Mouse (Mus musculus): ENCODE results near the gene Hjurp. TPM values are rescaled to one million over a fixed set of nuclear protein-coding genes. Genes with fewer than 3 reads are reported as not detected.

Hjurp gene
- polyA plus RNA-seq, 1 experiment from 2014 or later = 80.2 TPM

GRCm38 (mm10) chr1:88261706-88262105 is 15.7 kb downstream of the Hjurp start:
- 88% methylated on average over 7 of the region's 7 CpGs for WGBS
- Histone ChIP-seq H3K27me3 (ENCODE audit: control insufficient read depth, insufficient read depth, low read length) (no peaks in the 10 kb centered on the region), H3K4me3 (replicated peaks; ENCODE audit: low read depth, low read length) (no peak overlapping the region), H3K9me3 (ENCODE audit: control insufficient read depth, low read length) (peaks cover 12% of the 10 kb centered on the region), H3K9ac (replicated peaks; ENCODE audit: low read length) (no peak overlapping the region), H3K27ac (replicated peaks; ENCODE audit: low read depth, low read length) (no peak overlapping the region), H3K4me1 (ENCODE audit: control insufficient read depth, insufficient read depth, low read length) (no peaks in the 10 kb centered on the region), H3K36me3 (ENCODE audit: control insufficient read depth, insufficient read depth, low read length) (peaks cover 73% of the 10 kb centered on the region), H3K4me2 (ENCODE audit: low read length) (no peak overlapping the region)
- DNase-seq (no peak), ATAC-seq (ENCODE audit: low FRiP score, low TSS enrichment) (no peak)

GRCm38 (mm10) chr1:88260604-88261377 is 16.6 kb downstream of the Hjurp start:
- WGBS = 86% methylated on average over 10 of the region's 10 CpGs
- no peaks in the 10 kb centered on the region for H3K27me3 ChIP-seq (ENCODE audit: control insufficient read depth, insufficient read depth, low read length)
- ATAC-seq (ENCODE audit: low FRiP score, low TSS enrichment) = no peak

GRCm38 (mm10) chr1:88260114-88260513 is 17.3 kb downstream of the Hjurp start:
- DNase-seq (peak; percentile 48), ATAC-seq (ENCODE audit: low FRiP score, low TSS enrichment) (peak; percentile 4; the same call in 1 of the 2 replicates)
- Histone ChIP-seq H3K9me3 (ENCODE audit: control insufficient read depth, low read length) (peaks cover 28% of the 10 kb centered on the region), H3K4me3 (replicated peaks; ENCODE audit: low read depth, low read length) (no peak overlapping the region), H3K4me1 (ENCODE audit: control insufficient read depth, insufficient read depth, low read length) (no peaks in the 10 kb centered on the region), H3K36me3 (ENCODE audit: control insufficient read depth, insufficient read depth, low read length) (peaks cover 57% of the 10 kb centered on the region), H3K4me2 (ENCODE audit: low read length) (no peak overlapping the region), H3K9ac (replicated peaks; ENCODE audit: low read length) (no peak overlapping the region), H3K27me3 (ENCODE audit: control insufficient read depth, insufficient read depth, low read length) (no peaks in the 10 kb centered on the region), H3K27ac (replicated peaks; ENCODE audit: low read depth, low read length) (no peak overlapping the region)
- 84% methylated on average over 6 of the region's 6 CpGs for WGBS

More at GRCm38 (mm10) chr1:88260604-88261377, 16.6 kb downstream of the Hjurp start:
- no peak overlapping the region for H3K4me2 ChIP-seq (ENCODE audit: low read length)
- H3K4me1 ChIP-seq (ENCODE audit: control insufficient read depth, insufficient read depth, low read length) = no peaks in the 10 kb centered on the region
- no peak overlapping the region for H3K27ac ChIP-seq (replicated peaks; ENCODE audit: low read depth, low read length)
- peaks cover 64% of the 10 kb centered on the region for H3K36me3 ChIP-seq (ENCODE audit: control insufficient read depth, insufficient read depth, low read length)
- no peak overlapping the region for H3K4me3 ChIP-seq (replicated peaks; ENCODE audit: low read depth, low read length)
- no peak overlapping the region for H3K9ac ChIP-seq (replicated peaks; ENCODE audit: low read length)
- no peak for DNase-seq
- H3K9me3 ChIP-seq (ENCODE audit: control insufficient read depth, low read length) = peaks cover 21% of the 10 kb centered on the region

- Histone ChIP-seq H3K4me1 (ENCODE audit: control insufficient read depth, insufficient read depth, low read length) (no peaks in the 10 kb centered on the region), H3K36me3 (ENCODE audit: control insufficient read depth, insufficient read depth, low read length) (peaks cover 53% of the 10 kb centered on the region), H3K27me3 (ENCODE audit: control insufficient read depth, insufficient read depth, low read length) (no peaks in the 10 kb centered on the region), H3K9ac (replicated peaks; ENCODE audit: low read length) (no peak overlapping the region), H3K4me3 (replicated peaks; ENCODE audit: low read depth, low read length) (no peak overlapping the region), H3K27ac (replicated peaks; ENCODE audit: low read depth, low read length) (no peak overlapping the region), H3K9me3 (ENCODE audit: control insufficient read depth, low read length) (peaks cover 32% of the 10 kb centered on the region), H3K4me2 (ENCODE audit: low read length) (no peak overlapping the region)
- ATAC-seq (ENCODE audit: low FRiP score, low TSS enrichment) (no peak), DNase-seq (no peak)
- WGBS = 84% methylated on average over 4 of the region's 4 CpGs
Measured at GRCm38 (mm10) chr1:88259643-88260024, 17.8 kb downstream of the Hjurp start.

GRCm38 (mm10) chr1:88258881-88259642 is 18.4 kb downstream of the Hjurp start:
- H3K4me2 ChIP-seq (ENCODE audit: low read length) = no peak overlapping the region
- WGBS = 82% methylated on average over 8 of the region's 8 CpGs
- H3K9me3 ChIP-seq (ENCODE audit: control insufficient read depth, low read length) = peaks cover 36% of the 10 kb centered on the region
- peaks cover 47% of the 10 kb centered on the region for H3K36me3 ChIP-seq (ENCODE audit: control insufficient read depth, insufficient read depth, low read length)
- H3K9ac ChIP-seq (replicated peaks; ENCODE audit: low read length) = no peak overlapping the region
- H3K4me3 ChIP-seq (replicated peaks; ENCODE audit: low read depth, low read length) = no peak overlapping the region
- H3K27me3 ChIP-seq (ENCODE audit: control insufficient read depth, insufficient read depth, low read length) = no peaks in the 10 kb centered on the region
- no peaks in the 10 kb centered on the region for H3K4me1 ChIP-seq (ENCODE audit: control insufficient read depth, insufficient read depth, low read length)
- ATAC-seq (ENCODE audit: low FRiP score, low TSS enrichment) (no peak), DNase-seq (no peak)
- H3K27ac ChIP-seq (replicated peaks; ENCODE audit: low read depth, low read length) = no peak overlapping the region

- H3K9me3 ChIP-seq (ENCODE audit: control insufficient read depth, low read length) = peaks cover 43% of the 10 kb centered on the region
- WGBS = 69% methylated on average over 6 of the region's 6 CpGs
- no peak overlapping the region for H3K9ac ChIP-seq (replicated peaks; ENCODE audit: low read length)
- no peaks in the 10 kb centered on the region for H3K27me3 ChIP-seq (ENCODE audit: control insufficient read depth, insufficient read depth, low read length)
- no peak overlapping the region for H3K4me3 ChIP-seq (replicated peaks; ENCODE audit: low read depth, low read length)
- ATAC-seq (ENCODE audit: low FRiP score, low TSS enrichment) (no peak), DNase-seq (no peak)
- no peak overlapping the region for H3K4me2 ChIP-seq (ENCODE audit: low read length)
- H3K27ac ChIP-seq (replicated peaks; ENCODE audit: low read depth, low read length) = no peak overlapping the region
- no peaks in the 10 kb centered on the region for H3K4me1 ChIP-seq (ENCODE audit: control insufficient read depth, insufficient read depth, low read length)
- H3K36me3 ChIP-seq (ENCODE audit: control insufficient read depth, insufficient read depth, low read length) = peaks cover 40% of the 10 kb centered on the region
Measured at GRCm38 (mm10) chr1:88258361-88258760, 19.1 kb downstream of the Hjurp start.

- Histone ChIP-seq H3K9ac (replicated peaks; ENCODE audit: low read length) (no peak overlapping the region), H3K4me2 (ENCODE audit: low read length) (no peak overlapping the region), H3K4me1 (ENCODE audit: control insufficient read depth, insufficient read depth, low read length) (no peaks in the 10 kb centered on the region), H3K4me3 (replicated peaks; ENCODE audit: low read depth, low read length) (no peak overlapping the region), H3K27me3 (ENCODE audit: control insufficient read depth, insufficient read depth, low read length) (no peaks in the 10 kb centered on the region), H3K27ac (replicated peaks; ENCODE audit: low read depth, low read length) (no peak overlapping the region), H3K36me3 (ENCODE audit: control insufficient read depth, insufficient read depth, low read length) (peaks cover 33% of the 10 kb centered on the region), H3K9me3 (ENCODE audit: control insufficient read depth, low read length) (peaks cover 50% of the 10 kb centered on the region)
- 79% methylated on average over 6 of the region's 6 CpGs for WGBS
- DNase-seq (no peak), ATAC-seq (ENCODE audit: low FRiP score, low TSS enrichment) (no peak)
Measured at GRCm38 (mm10) chr1:88257681-88258080, 19.8 kb downstream of the Hjurp start.

GRCm38 (mm10) chr1:88256886-88257663 is 20.4 kb downstream of the Hjurp start:
- whole genome bisulfite sequencing = 81% methylated on average over 10 of the region's 10 CpGs
- H3K27me3 ChIP-seq (ENCODE audit: control insufficient read depth, insufficient read depth, low read length) = no peaks in the 10 kb centered on the region
- DNase-seq (no peak), ATAC-seq (ENCODE audit: low FRiP score, low TSS enrichment) (no peak)
- peaks cover 27% of the 10 kb centered on the region for H3K36me3 ChIP-seq (ENCODE audit: control insufficient read depth, insufficient read depth, low read length)
- H3K4me3 ChIP-seq (replicated peaks; ENCODE audit: low read depth, low read length) = no peak overlapping the region
- no peaks in the 10 kb centered on the region for H3K4me1 ChIP-seq (ENCODE audit: control insufficient read depth, insufficient read depth, low read length)
- H3K4me2 ChIP-seq (ENCODE audit: low read length) = no peak overlapping the region
- no peak overlapping the region for H3K27ac ChIP-seq (replicated peaks; ENCODE audit: low read depth, low read length)
- no peak overlapping the region for H3K9ac ChIP-seq (replicated peaks; ENCODE audit: low read length)
- peaks cover 56% of the 10 kb centered on the region for H3K9me3 ChIP-seq (ENCODE audit: control insufficient read depth, low read length)

All from midbrain, embryonic 14.5 days (tissue).